ENCODE assay signal across 8 mouse cellular contexts in the genomic region with DNA sequence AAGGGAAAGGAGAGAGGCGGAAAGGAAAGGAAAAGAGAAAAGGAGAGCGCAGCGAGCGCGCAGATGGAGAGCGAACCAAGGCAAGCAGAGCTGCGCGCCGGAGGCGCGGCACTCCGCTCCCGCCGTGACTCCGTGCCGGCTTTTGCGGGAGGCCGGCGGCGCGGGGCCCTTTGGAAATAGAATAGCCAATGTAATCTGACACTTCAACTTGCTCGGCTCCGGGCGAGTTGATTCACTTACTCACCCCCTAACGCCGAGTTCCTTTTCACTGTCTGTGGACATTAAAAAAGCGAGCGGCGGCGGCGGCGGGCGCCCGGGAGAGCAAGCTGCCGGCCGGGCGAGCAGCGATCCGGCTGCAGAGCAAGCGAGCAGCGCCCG. TPM values are rescaled to one million over a fixed set of nuclear protein-coding genes. Genes with fewer than 3 reads are reported as not detected.
DNase-seq lines count a peak whose midpoint lies in the region; ATAC-seq lines count a peak whose summit lies in the region.

TSS of gene Zmiz1 (plus strand) at position 170 of the 378 bp plus-strand sequence.

- H3K9ac ChIP-seq in hindbrain, embryonic 13.5 days = peak within 1 kb of the TSS; percentile 100

- H3K9me3 ChIP-seq in hindbrain, embryonic 13.5 days = no peaks in the 10 kb centered on the region

- H3K36me3 ChIP-seq in hindbrain, embryonic 13.5 days = no peaks in the 10 kb centered on the region

- H3K4me1 ChIP-seq in hindbrain, embryonic 13.5 days (replicated peaks) = peaks cover 65% of the 10 kb centered on the region

- H3K27me3 ChIP-seq in hindbrain, embryonic 13.5 days = peaks cover under 1% of the 10 kb centered on the region; the same call in 1 of the 2 replicates

- peak within 1 kb of the TSS; percentile 99 for H3K4me3 ChIP-seq in hindbrain, embryonic 13.5 days

- WGBS in hindbrain, embryonic 13.5 days = under 1% methylated on average over 42 of the region's 42 CpGs

- peak within 1 kb of the TSS; percentile 98 for H3K4me2 ChIP-seq in hindbrain, embryonic 13.5 days

- peak; percentile 76 for DNase-seq in MEL-GATA-1-ER (ENCODE audit: extremely low read depth, low read depth)
- peak; percentile 93 to 95 for DNase-seq in cerebellum, postnatal 10 days
- DNase-seq in frontal cortex, postnatal 25 days (ENCODE audit: low spot score in 2 of 2) = peak; percentile 79 to 81
- peak; percentile 88 to 90 for DNase-seq in layer of hippocampus, postnatal 14 days (ENCODE audit: low spot score in 2 of 2)
- peak; percentile 91 for DNase-seq in lung, postnatal 14 days
- peak; percentile 90 for DNase-seq in ovary, postnatal 36 days (ENCODE audit: low spot score)
- DNase-seq in thymus, postnatal 25 days = peak; percentile 87

- peak; percentile 14; the same call in 1 of the 2 replicates for ATAC-seq in hindbrain, embryonic 13.5 days (ENCODE audit: low FRiP score)

- peak within 1 kb of the TSS; percentile 99 for H3K27ac ChIP-seq in hindbrain, embryonic 13.5 days

RNA-seq across cellular contexts. Expression of gene Zmiz1, which starts in this region (rescaled TPM):
- 58.5 and 65.3 TPM in 2 replicates for polyA plus RNA-seq in hindbrain, embryonic 13.5 days (2015; fragmentation: Nextera tagmentation; extraction: Ambion mirVana)
- 100 to 1,000 TPM; 104 to 105 TPM for total RNA-seq in layer of hippocampus, postnatal 14 days (2021)

Comparison
In these comparisons a context has a peak if more than half of its experiments do, and no peak if none do; other contexts are left out.
1. Peak in every context shown above with its lines: DNase-seq, ATAC-seq, H3K4me3 ChIP-seq and H3K27ac ChIP-seq.